17 mouse cellular contexts compared by ENCODE assay signal in genomic region chr7:96649171-96649570, GRCm38 (mm10).
A peak's percentile ranks its signal among the peaks of the same experiment; 100 is the strongest.
DNase-seq lines count a peak whose midpoint lies in the region; ATAC-seq and TF ChIP-seq lines count a peak whose summit lies in the region.
"Had no signal": no experiment of that assay in that cellular context is flagged by ENCODE, and none has a peak within 500 bp of the region (broad histone marks: within the 10 kb centered on the region; RNA-seq: fewer than 3 reads in every experiment).

No protein-coding gene starts in this region.

- H3K4me1 ChIP-seq in brown adipose tissue, adult 24 weeks (ENCODE audit: control insufficient read depth, insufficient read depth, insufficient read length, low read length) = peaks cover 5% of the 10 kb centered on the region; the same call in 1 of the 2 replicates
- peaks cover 46% of the 10 kb centered on the region for H3K4me1 ChIP-seq in embryonic facial prominence, embryonic 14.5 days (ENCODE audit: control insufficient read depth, insufficient read depth, low read length)
- 0 out of 2 replicates have a peak, but pooled peaks cover under 1% of the 10 kb centered on the region for H3K4me1 ChIP-seq in stomach, postnatal 0 days (replicated peaks; ENCODE audit: control insufficient read depth, insufficient read depth)

- DNase-seq in heart, adult 11 months = peak; percentile 78
- no peak for DNase-seq in heart, adult 9 months (ENCODE audit: low spot score in 2 of 2)
- peak; percentile 28 for DNase-seq in adipocyte (ENCODE audit: low spot score)
- no peak for DNase-seq in embryonic facial prominence, embryonic 14.5 days (ENCODE audit: low spot score)
- no peak for DNase-seq in left cerebral cortex, postnatal 10 days (ENCODE audit: extremely low spot score in 1 of 2, low spot score in 2 of 2)
- DNase-seq in spleen, postnatal 14 days (ENCODE audit: low spot score in 2 of 2) = no peak
- DNase-seq in stomach, postnatal 0 days (ENCODE audit: low spot score) = no peak
- DNase-seq: cerebellum, adult 18-20 months; cerebellum, adult 9-11 months; heart, postnatal 14 days; kidney, adult 18-20 months had no signal

- intact Hi-C loops in left cerebral cortex, postnatal 10 days (cut with DNase I) = no loop called here

- H3K9me3 ChIP-seq in embryonic facial prominence, embryonic 14.5 days (ENCODE audit: control insufficient read depth, low read length) = no peaks in the 10 kb centered on the region
- no peaks in the 10 kb centered on the region for H3K9me3 ChIP-seq in stomach, postnatal 0 days (ENCODE audit: control insufficient read depth, low read length)
- H3K9me3 ChIP-seq: forebrain, embryonic 10.5 days; heart, embryonic 15.5 days; intestine, embryonic 15.5 days had no signal

- H3K27me3 ChIP-seq in embryonic facial prominence, embryonic 14.5 days (replicated peaks; ENCODE audit: control insufficient read depth, insufficient read depth, low read length) = no peaks in the 10 kb centered on the region
- no peaks in the 10 kb centered on the region for H3K27me3 ChIP-seq in stomach, postnatal 0 days (ENCODE audit: control insufficient read depth, insufficient read depth, low read length)
- H3K27me3 ChIP-seq: intestine, embryonic 15.5 days had no signal

- no peak for TF ChIP-seq CTCF in stomach, postnatal 0 days (IDR thresholded peaks at IDR 0.05; ENCODE audit: low read depth)

- H3K27ac ChIP-seq in brown adipose tissue, adult 24 weeks (replicated peaks; ENCODE audit: low read depth, low read length) = peak overlapping the region; percentile 15; the same call in 1 of the 2 replicates
- 0 out of 2 replicates have a peak overlapping the region, but pooled peaks have one; percentile 28 for H3K27ac ChIP-seq in embryonic facial prominence, embryonic 14.5 days (replicated peaks; ENCODE audit: low read depth, low read length)
- no peak overlapping the region for H3K27ac ChIP-seq in stomach, postnatal 0 days (replicated peaks)
- H3K27ac ChIP-seq: heart, embryonic 15.5 days; hindbrain, embryonic 14.5 days; intestine, embryonic 15.5 days had no signal

- H3K36me3 ChIP-seq in embryonic facial prominence, embryonic 14.5 days (ENCODE audit: control insufficient read depth, insufficient read depth, low read length) = no peaks in the 10 kb centered on the region
- no peaks in the 10 kb centered on the region for H3K36me3 ChIP-seq in stomach, postnatal 0 days (ENCODE audit: control insufficient read depth, insufficient read depth, low read length)
- H3K36me3 ChIP-seq: forebrain, embryonic 10.5 days; heart, embryonic 15.5 days; intestine, embryonic 15.5 days had no signal

- no peak for ATAC-seq in embryonic facial prominence, embryonic 14.5 days (ENCODE audit: low read depth)
- ATAC-seq in stomach, postnatal 0 days (ENCODE audit: low FRiP score, low TSS enrichment) = no peak
- ATAC-seq: forebrain, embryonic 14.5 days; intestine, embryonic 15.5 days had no signal

- TF ChIP-seq EP300 in stomach, postnatal 0 days (optimal IDR thresholded peaks at IDR 0.05) = no peak

- WGBS in embryonic facial prominence, embryonic 14.5 days = 70% methylated on average over 7 of the region's 7 CpGs
- WGBS in stomach, postnatal 0 days = 94% methylated on average over 7 of the region's 7 CpGs

- no peak overlapping the region for H3K4me2 ChIP-seq in embryonic facial prominence, embryonic 14.5 days (ENCODE audit: low read depth, low read length)
- H3K4me2 ChIP-seq in stomach, postnatal 0 days (replicated peaks; ENCODE audit: low read depth) = no peak overlapping the region
- H3K4me2 ChIP-seq: heart, embryonic 15.5 days; hindbrain, embryonic 14.5 days; intestine, embryonic 15.5 days had no signal

- no peak overlapping the region for H3K4me3 ChIP-seq in brown adipose tissue, adult 24 weeks (ENCODE audit: insufficient read depth, low read depth, low read length)
- no peak overlapping the region for H3K4me3 ChIP-seq in embryonic facial prominence, embryonic 14.5 days (ENCODE audit: low read depth, low read length)
- no peak overlapping the region for H3K4me3 ChIP-seq in stomach, postnatal 0 days (ENCODE audit: low read depth, low read length)
- H3K4me3 ChIP-seq: forebrain, embryonic 10.5 days; heart, embryonic 15.5 days; intestine, embryonic 15.5 days had no signal

- H3K9ac ChIP-seq in embryonic facial prominence, embryonic 14.5 days (ENCODE audit: low read depth, low read length) = no peak overlapping the region
- no peak overlapping the region for H3K9ac ChIP-seq in stomach, postnatal 0 days (ENCODE audit: low read length)
- H3K9ac ChIP-seq: heart, embryonic 15.5 days; hindbrain, embryonic 14.5 days; intestine, embryonic 15.5 days had no signal

Comparison
In these comparisons a context has a peak if more than half of its experiments do, and no peak if none do; other contexts are left out.
1. DNase-seq: peak in heart, adult 11 months (single experiment) and adipocyte (single experiment); none in heart, adult 9 months (0 of 2), embryonic facial prominence, embryonic 14.5 days (single experiment), left cerebral cortex, postnatal 10 days (0 of 2), spleen, postnatal 14 days (0 of 2) and stomach, postnatal 0 days (single experiment).